Mouse (Mus musculus) brain, adult 2 months (tissue): ENCODE data around the gene Znhit6.
A peak's percentile ranks its signal among the peaks of the same experiment; 100 is the strongest.

Source experiments
- DNase-seq: peaks from one replicate; pipeline ENCODE4 v3.0.0; 2011; ENCODE audit warnings: low read depth, low spot score

Gene Znhit6

GRCm38 (mm10) chr3:145642861-145643260 lies 66.9 kb downstream of the Znhit6 start:
- DNase-seq = no peak

- no peak for DNase-seq
Measured at GRCm38 (mm10) chr3:145645463-145645862, 69.5 kb downstream of the Znhit6 start.

GRCm38 (mm10) chr3:145646009-145646408 lies 70.0 kb downstream of the Znhit6 start:
- no peak for DNase-seq

DNA sequence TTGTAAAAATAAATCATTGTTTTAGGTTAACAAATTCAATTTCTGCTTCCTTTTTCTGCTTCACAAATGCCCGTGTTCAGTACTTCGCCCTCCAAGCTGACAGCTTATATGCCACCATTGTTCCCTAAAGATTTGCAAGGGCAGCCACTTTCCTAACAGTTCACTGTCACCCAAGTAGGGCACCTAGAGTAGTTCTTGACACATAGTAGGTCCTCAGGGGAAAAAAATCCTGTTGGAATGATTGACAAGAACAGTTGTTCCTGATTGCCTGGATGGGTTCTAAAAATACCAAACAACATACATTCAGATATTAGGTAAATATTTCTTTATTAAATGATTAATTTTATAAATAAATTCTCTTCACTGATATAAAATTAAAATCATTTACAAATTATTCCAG lies 70.7 kb downstream of the Znhit6 start:
- DNase-seq = no peak

DNA sequence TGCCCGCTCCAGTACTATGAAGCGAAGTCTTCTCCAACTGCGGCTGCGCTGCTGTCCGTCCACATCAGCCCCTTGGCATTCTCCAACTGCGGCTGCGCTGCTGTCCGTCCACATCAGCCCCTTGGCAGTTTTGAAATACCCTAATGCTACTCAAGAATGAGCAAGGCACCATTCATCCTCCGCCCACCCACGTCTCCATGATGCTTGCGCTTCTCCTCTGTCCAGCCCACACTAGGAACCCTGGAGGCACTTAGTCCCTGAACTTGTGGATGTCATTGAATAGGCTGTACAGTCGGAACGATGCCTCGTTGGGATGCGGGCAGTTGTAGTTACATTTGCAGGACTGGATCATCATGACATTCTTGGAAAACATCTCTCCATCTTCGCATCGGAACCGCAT lies 71.4 kb downstream of the Znhit6 start:
- no peak for DNase-seq

- peak; percentile 29 for DNase-seq
Measured at GRCm38 (mm10) chr3:145648097-145648931, 72.3 kb downstream of the Znhit6 start.

DNA sequence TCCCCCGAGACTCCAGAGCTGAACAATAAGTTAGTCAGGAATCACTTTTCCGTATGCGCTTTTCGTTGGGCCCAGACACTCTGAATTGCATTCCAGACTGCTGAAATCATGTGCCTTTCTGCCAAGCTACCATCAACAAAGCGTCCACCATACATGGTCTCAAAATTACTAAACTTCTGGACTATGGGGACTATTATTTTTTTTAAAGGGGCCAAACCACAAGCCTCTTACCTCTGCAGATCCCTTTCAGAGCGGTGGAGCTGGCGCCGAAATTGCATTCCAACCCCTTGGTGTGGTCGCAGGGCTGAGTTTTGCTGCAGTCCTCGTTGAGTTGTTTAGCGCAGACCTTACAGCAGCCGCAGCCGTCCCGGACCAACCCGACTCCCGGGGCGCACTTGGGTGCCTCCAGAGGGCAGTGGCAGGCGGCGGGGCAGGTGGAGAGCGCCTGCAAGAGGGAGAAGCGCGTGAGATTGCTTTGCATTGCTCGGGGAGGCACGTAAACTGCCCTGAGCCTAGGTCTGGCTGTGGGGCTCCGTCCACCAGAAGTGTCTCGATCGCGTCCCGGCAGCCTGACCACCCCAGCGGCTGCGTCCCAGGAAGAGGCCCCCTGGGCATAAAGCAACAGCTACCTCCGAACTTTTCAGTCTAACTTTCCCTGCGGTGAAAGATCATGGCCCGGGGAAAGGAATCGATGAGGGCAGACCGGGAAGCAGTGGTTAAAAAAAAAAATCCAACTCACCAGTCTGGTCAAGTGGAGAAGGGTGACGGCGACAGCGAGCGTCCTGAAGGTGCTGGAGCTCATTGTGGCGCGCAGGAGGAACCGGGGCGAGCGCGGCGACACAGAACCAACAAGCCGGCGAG lies 73.2 kb downstream of the Znhit6 start:
- DNase-seq = no peak

- DNase-seq = peak; percentile 58
Measured at GRCm38 (mm10) chr3:145649852-145650202, 73.8 kb downstream of the Znhit6 start, which contains the start of gene Ccn1. Gene Ccn1, minus strand, starts transcription at chr3:145649981.

DNA sequence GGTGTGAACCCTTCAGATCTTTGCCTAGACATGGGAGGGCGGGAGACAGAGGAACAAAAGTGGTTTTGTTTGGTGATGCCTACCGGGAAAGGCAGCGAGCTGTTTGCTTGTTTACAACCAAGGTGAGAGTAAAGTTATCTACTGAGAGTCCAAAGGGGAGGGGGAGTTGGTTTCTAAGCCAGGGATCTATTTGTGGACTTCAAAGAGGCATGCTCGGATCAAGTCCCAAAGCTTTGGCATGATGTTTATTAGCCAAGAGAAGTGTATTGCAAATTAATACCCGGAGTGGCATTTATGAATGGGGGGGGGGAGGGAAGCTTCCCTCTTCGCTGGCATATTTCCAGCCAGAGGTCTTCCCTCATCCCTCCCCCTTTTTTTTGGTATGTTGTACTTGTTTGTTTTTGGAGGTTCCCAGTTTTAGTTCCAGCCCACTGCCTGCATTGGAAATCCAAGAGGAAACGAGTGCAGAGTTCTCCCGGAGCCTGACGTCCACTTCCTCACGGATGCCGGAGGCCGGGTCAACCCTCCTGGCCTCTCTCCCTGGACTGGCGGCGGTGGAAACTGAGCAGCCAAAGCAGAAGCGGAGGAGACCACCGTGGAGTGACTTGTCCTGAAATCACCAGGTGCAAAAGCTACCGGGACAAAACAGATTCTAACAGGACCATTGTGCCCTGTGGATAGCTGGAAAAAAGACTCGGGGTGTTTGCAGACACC lies 74.5 kb downstream of the Znhit6 start:
- no peak for DNase-seq

DNA sequence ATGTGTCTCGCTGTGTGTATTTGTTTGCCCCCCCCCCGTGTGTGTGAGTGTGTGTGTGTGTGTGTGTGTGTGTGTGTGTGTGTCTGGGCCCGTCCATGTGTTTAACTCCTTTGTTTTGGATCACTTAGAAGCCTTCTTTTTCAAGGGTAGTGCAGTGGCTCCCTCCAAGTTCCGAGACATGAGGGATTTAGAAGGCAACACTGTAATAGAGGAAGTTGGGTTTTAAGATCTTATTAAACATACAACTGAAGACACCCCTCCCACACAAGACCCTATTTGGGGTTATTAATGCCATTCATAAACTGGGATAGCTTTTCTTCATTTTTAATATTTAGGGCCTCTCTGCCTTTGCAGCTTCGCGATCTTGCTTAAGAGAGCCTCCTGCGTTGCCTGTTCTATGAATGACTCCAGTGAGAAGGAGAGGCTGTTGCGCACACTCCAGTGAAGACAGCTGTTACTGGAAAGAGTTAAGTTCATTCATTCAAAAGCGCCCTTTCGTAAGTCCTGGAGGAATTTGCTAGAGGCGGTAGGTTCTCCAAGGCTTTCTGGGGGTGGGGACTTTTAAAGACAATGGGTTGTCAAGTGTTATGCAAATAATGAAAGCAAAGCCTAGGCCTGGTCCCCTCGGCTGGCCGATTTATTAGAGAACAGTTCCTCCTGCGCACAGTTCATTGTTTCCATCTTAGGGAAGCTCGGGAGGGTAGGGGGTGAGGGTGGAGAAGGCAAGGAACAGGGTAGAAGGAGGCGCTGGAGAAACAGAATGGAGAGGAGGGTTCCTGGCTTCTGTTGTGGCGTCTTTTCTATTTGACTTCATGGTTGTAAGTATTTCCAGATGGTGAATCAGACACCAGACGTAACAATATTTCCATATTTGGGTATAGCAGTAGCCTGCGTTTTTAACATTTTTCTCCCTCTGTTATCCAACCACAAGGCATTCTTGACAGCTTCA lies 75.3 kb downstream of the Znhit6 start:
- peak; percentile 63 for DNase-seq

- DNase-seq = no peak
Measured at GRCm38 (mm10) chr3:145651978-145652321, 75.9 kb downstream of the Znhit6 start.

- DNase-seq = peak; percentile 25
Measured at GRCm38 (mm10) chr3:145652322-145653131, 76.5 kb downstream of the Znhit6 start.

- DNase-seq = peak; percentile 60
Measured at GRCm38 (mm10) chr3:145653191-145653940, 77.4 kb downstream of the Znhit6 start.

DNA sequence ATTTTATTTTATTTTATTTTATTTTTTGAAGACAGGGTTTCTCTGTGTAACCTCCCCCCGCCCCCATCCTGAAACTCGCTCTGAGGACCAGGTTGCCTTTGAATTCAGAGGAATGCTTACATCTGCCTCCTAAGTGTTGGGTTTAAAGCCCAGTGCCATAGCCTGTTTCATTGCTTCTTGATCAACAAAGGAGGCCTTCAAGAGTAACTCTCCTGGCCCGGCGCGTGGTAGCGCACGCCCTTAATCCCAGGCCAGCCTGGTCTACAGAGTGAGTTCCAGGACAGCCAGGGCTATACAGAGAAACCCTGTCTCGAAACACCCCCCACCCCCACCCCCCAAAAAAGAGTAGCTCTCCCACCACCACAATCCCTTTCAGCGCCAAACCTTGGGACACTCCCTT lies 78.0 kb downstream of the Znhit6 start:
- DNase-seq = no peak
